Mouse (Mus musculus): Measurements from ENCODE around the gene Rad51d.

DNA sequence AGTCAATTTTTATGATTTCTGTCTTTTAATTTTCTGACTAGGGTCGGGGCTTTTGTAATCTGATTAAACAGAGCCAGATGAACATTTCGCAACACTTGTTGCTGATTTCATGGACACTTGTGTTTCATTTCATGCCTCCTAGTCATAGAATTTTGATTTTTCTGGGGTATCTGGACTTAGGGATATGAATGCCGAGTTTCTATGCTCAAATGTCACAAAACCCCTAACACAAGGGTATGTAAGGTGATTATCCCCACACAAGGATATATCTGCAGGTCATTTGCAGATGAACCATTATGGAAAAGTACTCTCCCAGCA lies 39.2 kb upstream of the Rad51d start:
- no peak for TF ChIP-seq CTCF (IDR thresholded peaks at IDR 0.05; ENCODE audit: extremely low read depth, insufficient read length, insufficient replicate concordance, low read depth, low read length)
- no peak for TF ChIP-seq POLR2A (IDR thresholded peaks at IDR 0.05; ENCODE audit: low read depth, low read length)
